10 mouse cellular contexts compared by ENCODE assay signal in genomic region chr9:95168487-95169008, GRCm38 (mm10).
DNase-seq lines count a peak whose midpoint lies in the region; ATAC-seq lines count a peak whose summit lies in the region.
"Had no signal": no experiment of that assay in that cellular context is flagged by ENCODE, and none has a peak within 500 bp of the region (broad histone marks: within the 10 kb centered on the region; RNA-seq: fewer than 3 reads in every experiment).

No protein-coding gene starts in this region.

- H3K4me1 ChIP-seq in intestine, embryonic 15.5 days (replicated peaks) = no peaks in the 10 kb centered on the region
- H3K4me1 ChIP-seq in intestine, embryonic 16.5 days (ENCODE audit: control insufficient read depth, insufficient read depth, low read length) = no peaks in the 10 kb centered on the region
- no peaks in the 10 kb centered on the region for H3K4me1 ChIP-seq in embryonic facial prominence, embryonic 14.5 days (ENCODE audit: control insufficient read depth, insufficient read depth, low read length)
- no peaks in the 10 kb centered on the region for H3K4me1 ChIP-seq in heart, embryonic 12.5 days (replicated peaks)
- H3K4me1 ChIP-seq: heart, embryonic 15.5 days had no signal

- no peaks in the 10 kb centered on the region for H3K36me3 ChIP-seq in intestine, embryonic 15.5 days
- no peaks in the 10 kb centered on the region for H3K36me3 ChIP-seq in intestine, embryonic 16.5 days (ENCODE audit: control insufficient read depth, insufficient read depth, low read length)
- no peaks in the 10 kb centered on the region for H3K36me3 ChIP-seq in embryonic facial prominence, embryonic 14.5 days (ENCODE audit: control insufficient read depth, insufficient read depth, low read length)
- no peaks in the 10 kb centered on the region for H3K36me3 ChIP-seq in heart, embryonic 12.5 days
- H3K36me3 ChIP-seq: heart, embryonic 15.5 days had no signal

- H3K9me3 ChIP-seq in intestine, embryonic 15.5 days = no peaks in the 10 kb centered on the region
- H3K9me3 ChIP-seq in intestine, embryonic 16.5 days (ENCODE audit: control insufficient read depth, low read length) = no peaks in the 10 kb centered on the region
- H3K9me3 ChIP-seq in embryonic facial prominence, embryonic 14.5 days (ENCODE audit: control insufficient read depth, low read length) = no peaks in the 10 kb centered on the region
- H3K9me3 ChIP-seq in heart, embryonic 12.5 days (replicated peaks) = no peaks in the 10 kb centered on the region
- H3K9me3 ChIP-seq: heart, embryonic 15.5 days had no signal

- WGBS in intestine, embryonic 15.5 days = 73% methylated on average over 13 of the region's 13 CpGs
- WGBS in intestine, embryonic 16.5 days = 73% methylated on average over 13 of the region's 13 CpGs
- WGBS in embryonic facial prominence, embryonic 14.5 days = 79% methylated on average over 13 of the region's 13 CpGs
- WGBS in heart, embryonic 12.5 days = 78% methylated on average over 13 of the region's 13 CpGs

- no peak overlapping the region for H3K4me3 ChIP-seq in intestine, embryonic 15.5 days (replicated peaks)
- H3K4me3 ChIP-seq in intestine, embryonic 16.5 days (ENCODE audit: low read length) = no peak overlapping the region
- no peak overlapping the region for H3K4me3 ChIP-seq in embryonic facial prominence, embryonic 14.5 days (ENCODE audit: low read depth, low read length)
- H3K4me3 ChIP-seq in heart, embryonic 12.5 days = no peak overlapping the region
- H3K4me3 ChIP-seq: heart, embryonic 15.5 days had no signal

- no peak overlapping the region for H3K27ac ChIP-seq in intestine, embryonic 15.5 days
- H3K27ac ChIP-seq in intestine, embryonic 16.5 days (ENCODE audit: low read length) = no peak overlapping the region
- H3K27ac ChIP-seq in embryonic facial prominence, embryonic 14.5 days (replicated peaks; ENCODE audit: low read depth, low read length) = no peak overlapping the region
- H3K27ac ChIP-seq in heart, embryonic 12.5 days (ENCODE audit: poor library complexity, severe bottlenecking) = no peak overlapping the region
- H3K27ac ChIP-seq: heart, embryonic 15.5 days had no signal

- H3K9ac ChIP-seq in intestine, embryonic 15.5 days = no peak overlapping the region
- H3K9ac ChIP-seq in intestine, embryonic 16.5 days (ENCODE audit: low read depth, low read length) = no peak overlapping the region
- H3K9ac ChIP-seq in embryonic facial prominence, embryonic 14.5 days (ENCODE audit: low read depth, low read length) = no peak overlapping the region
- no peak overlapping the region for H3K9ac ChIP-seq in heart, embryonic 12.5 days
- H3K9ac ChIP-seq: heart, embryonic 15.5 days had no signal

- ATAC-seq in intestine, embryonic 15.5 days = 0 out of 2 replicates have a peak, but pooled peaks have one; percentile 34
- no peak for ATAC-seq in intestine, embryonic 16.5 days
- 0 out of 2 replicates have a peak, but pooled peaks have one; percentile 33 for ATAC-seq in embryonic facial prominence, embryonic 14.5 days (ENCODE audit: low read depth)
- no peak for ATAC-seq in heart, embryonic 12.5 days (ENCODE audit: insufficient number of reproducible peaks, low FRiP score)

- H3K4me2 ChIP-seq in intestine, embryonic 15.5 days (replicated peaks) = no peak overlapping the region
- H3K4me2 ChIP-seq in intestine, embryonic 16.5 days (ENCODE audit: low read depth, low read length) = no peak overlapping the region
- no peak overlapping the region for H3K4me2 ChIP-seq in embryonic facial prominence, embryonic 14.5 days (ENCODE audit: low read depth, low read length)
- H3K4me2 ChIP-seq in heart, embryonic 12.5 days = no peak overlapping the region
- H3K4me2 ChIP-seq: heart, embryonic 15.5 days had no signal

- H3K27me3 ChIP-seq in intestine, embryonic 15.5 days (replicated peaks) = no peaks in the 10 kb centered on the region
- H3K27me3 ChIP-seq in intestine, embryonic 16.5 days (replicated peaks; ENCODE audit: control insufficient read depth, insufficient read depth, low read length) = no peaks in the 10 kb centered on the region
- H3K27me3 ChIP-seq in embryonic facial prominence, embryonic 14.5 days (replicated peaks; ENCODE audit: control insufficient read depth, insufficient read depth, low read length) = no peaks in the 10 kb centered on the region
- H3K27me3 ChIP-seq in heart, embryonic 12.5 days (replicated peaks) = no peaks in the 10 kb centered on the region
- H3K27me3 ChIP-seq: CH12.LX; heart, embryonic 15.5 days had no signal

- DNase-seq in embryonic facial prominence, embryonic 14.5 days (ENCODE audit: low spot score) = peak; percentile 76
- DNase-seq in layer of hippocampus, adult 9-11 months = peak; percentile 93
- peak; percentile 71 for DNase-seq in lung, postnatal 36 days
- no peak for DNase-seq in B cell, adult 2 months
- no peak for DNase-seq in urinary bladder, postnatal 25 days (ENCODE audit: low spot score)

Comparison
In these comparisons a context has a peak if more than half of its experiments do, and no peak if none do; other contexts are left out.
1. ATAC-seq: peak in intestine, embryonic 15.5 days (single experiment) and embryonic facial prominence, embryonic 14.5 days (single experiment); none in intestine, embryonic 16.5 days (single experiment) and heart, embryonic 12.5 days (single experiment).
2. DNase-seq: peak in embryonic facial prominence, embryonic 14.5 days (single experiment), layer of hippocampus, adult 9-11 months (single experiment) and lung, postnatal 36 days (single experiment); none in B cell, adult 2 months (0 of 2) and urinary bladder, postnatal 25 days (single experiment).